Mouse (Mus musculus) regulatory T cell (primary cell): ENCODE data around the gene Ccdc62.

Experiments
- in situ Hi-C: fragments of 300-600 bp; cut with MboI, MseI; formaldehyde crosslinking; loops from one replicate; pipeline ENCODE4 v1.15.1; 2025; ENCODE audit warnings: high pct_unique_total_duplicates

Gene Ccdc62

DNA sequence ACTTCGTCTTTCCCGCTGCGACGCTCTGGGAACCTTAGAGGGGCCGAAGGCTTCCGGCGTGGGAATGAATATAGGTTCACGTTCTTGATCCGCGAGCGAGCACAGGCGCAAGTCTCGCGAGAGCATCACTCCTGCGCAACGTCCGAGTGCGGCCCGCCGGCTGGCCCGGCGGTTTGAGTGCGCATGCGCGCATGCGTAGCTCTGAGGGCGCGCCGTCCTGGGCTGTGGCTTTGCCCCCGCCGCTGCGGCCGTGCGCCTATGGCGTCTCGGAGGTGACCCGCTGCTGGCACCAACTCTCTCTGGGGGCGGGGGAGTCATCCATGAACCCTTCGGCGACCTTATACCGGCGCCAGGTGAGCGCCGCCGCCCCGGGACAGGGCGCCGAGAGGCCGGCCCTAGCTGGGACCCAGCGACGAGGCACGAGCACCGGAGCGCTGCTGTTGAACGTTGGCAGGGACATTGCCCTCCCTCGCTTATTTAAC, at the start of gene Ccdc62:
Gene Ccdc62, plus strand, starts transcription at position 172 of the 482 bp plus-strand sequence.
- in situ Hi-C loops: no loop called here

DNA sequence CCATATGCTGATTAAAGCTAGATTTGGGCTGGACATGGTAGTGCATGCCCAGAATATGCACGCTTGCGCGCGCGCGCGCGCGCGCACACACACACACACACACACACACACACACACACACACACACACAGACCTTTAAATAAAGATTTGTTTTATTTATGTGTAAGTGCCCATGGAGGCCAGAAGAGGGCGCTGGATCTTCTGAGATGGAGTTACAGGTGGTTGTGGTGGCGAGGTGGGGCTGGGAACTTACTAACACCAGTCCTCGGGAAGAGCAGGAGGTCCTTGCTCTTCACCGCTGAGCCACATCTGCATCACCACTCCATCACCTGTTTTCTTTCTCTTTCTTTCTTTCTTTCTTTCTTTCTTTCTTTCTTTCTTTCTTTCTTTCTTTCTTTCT, 49.7 kb upstream of the Ccdc62 start:
- in situ Hi-C loops: no loop called here

DNA sequence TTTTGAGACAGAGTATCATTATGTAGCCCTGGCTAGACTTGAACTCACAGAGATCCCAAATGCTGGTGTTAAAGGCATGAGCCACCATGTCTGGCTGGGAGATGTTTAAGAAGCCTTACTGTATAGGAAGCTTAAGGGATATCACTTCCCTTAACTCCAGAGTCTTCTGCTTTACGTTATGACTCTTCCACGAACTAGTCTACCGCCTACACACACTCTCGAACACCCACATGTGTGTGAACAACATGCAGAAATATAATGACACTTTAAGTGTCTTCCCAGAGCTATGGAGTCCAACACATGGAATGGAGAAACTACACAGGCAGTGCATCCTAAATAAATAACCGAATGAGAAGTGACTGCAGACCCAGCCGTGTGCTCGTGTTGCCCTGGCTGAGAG, 46.6 kb upstream of the Ccdc62 start:
- in situ Hi-C loops: no loop called here

DNA sequence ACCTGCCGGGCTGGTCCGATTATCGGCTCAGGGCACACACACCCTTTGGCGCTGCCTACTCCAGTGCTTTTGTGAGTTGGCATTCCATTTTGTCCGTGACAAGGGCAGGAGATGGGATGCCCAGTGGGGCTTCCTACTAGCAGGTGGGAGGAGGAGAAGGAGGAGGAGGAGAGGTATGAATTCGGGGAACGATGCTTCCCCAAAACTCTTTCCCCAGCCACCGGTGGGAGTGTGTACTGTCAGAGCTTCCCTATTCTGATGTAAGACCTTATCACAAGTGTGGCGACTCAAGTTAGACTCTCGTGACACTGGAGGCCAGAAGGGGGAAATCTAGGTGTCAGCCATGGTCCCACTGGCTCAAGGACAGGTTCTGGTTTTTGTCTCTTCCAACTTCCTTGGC, 46.1 kb upstream of the Ccdc62 start:
- in situ Hi-C loops: no loop called here

DNA sequence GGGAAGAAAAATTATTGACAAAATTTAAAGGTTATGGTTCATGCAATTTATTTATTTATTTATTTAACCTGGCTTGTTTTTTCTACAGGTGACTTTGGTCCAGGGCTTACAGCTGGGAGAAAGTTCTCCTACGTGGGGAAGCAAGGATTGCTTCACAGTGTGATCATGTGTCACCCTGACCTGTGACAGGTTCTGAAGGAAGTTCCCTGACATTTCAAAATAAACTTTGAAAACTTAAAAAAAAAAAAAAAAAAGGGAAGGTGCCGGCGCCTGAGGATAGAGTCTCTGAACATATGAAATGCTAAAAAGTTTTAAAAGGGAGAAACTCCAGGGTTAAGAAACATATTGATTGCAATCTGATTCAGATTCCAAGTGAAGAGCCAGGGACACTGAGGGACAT, 44.1 kb upstream of the Ccdc62 start:
- in situ Hi-C loops: no loop called here

DNA sequence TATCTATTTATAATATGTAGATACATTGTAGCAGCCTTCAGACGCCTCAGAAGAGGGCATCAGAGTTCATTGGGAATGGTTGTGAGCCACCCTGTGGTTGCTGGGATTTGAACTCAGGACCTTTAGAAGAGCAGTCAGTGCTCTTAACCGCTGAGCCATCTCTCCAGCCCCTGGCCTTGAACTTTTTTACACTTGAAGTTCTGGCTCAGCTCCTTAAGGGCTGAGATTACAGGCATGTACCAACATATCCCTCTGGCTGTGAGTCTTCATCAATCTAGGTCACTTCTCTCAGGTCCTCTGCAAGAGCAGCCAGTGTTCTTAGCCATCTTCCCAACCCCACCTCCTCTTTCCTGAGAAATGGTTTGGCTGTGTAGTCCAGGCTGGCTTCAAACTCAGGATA, 40.2 kb upstream of the Ccdc62 start:
- in situ Hi-C loops: no loop called here

DNA sequence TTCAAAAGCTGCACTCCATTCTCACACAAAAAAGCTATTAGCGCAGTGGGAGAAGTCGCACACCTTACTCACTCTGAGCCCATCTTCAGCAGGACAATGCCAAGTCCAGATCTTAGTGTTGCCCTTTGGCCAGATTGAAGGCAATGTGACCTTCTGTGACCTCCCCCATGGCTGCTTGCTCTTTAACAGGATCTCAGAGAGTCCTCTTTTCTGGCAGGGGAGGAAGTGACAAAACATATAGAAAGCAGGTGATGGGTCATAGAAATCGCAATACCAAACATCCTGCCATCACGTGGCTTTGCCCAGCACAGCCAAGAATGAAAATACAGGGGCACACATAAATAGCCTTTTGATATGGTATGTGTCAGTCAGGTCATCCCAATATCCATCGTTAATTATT, 39.5 kb upstream of the Ccdc62 start:
- in situ Hi-C loops: no loop called here

DNA sequence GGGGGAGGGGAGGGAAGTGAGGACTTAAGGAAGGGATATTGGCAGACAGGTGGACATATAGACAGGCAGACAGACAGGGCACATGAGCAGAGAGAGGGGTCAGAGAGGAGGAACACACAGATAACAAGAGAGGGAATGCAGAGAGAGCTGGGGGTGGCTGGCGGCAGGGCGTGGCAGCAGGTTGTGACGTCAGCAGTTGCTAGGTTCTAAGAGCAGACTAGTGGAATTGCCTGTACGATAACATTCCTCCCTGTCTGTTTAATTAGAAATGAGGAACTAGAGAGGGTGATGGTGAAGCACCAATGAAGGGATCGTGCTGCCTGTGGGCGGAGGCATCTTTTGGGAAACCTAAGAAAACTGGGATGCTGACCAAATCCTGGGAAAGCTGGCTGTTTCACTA, 38.8 kb upstream of the Ccdc62 start:
- in situ Hi-C loops: no loop called here

DNA sequence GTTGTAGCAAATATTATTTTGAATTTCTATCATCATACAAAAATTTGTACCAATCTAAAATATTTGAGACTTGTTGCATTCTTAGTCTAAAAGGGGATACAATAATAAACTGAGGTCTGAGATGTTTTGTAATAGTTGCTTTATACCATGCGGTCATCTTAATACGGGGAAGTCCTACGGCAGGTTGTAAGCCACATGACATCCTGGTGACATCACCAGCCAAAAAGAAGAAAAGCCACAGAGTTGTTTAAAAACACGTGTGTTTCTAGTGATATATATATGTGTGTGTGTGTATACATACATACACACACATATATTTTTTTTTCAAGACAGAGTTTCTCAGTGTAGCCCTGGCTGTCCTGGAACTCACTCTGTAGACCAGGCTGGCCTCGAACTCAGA, 37.0 kb upstream of the Ccdc62 start:
- in situ Hi-C loops: no loop called here

DNA sequence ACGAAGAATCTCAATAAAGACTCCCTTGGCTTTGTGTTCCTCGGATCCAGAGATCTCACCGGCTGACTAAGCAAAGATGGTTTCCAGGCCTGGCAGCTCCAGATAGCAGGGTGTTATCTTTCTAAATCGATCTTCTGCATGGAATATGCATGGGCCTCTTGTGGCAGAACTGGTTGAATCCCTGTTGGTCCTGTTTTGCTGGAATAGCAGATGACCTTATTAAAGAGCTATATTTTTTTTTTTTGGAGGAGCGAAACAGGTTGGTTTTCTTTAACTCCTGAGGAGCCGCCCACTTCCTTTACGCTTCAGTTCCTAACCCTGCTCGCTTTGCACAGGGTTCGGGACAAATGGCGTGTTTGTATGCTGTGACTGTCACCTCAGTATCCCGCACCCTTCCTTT, 34.1 kb upstream of the Ccdc62 start:
- in situ Hi-C loops: no loop called here

DNA sequence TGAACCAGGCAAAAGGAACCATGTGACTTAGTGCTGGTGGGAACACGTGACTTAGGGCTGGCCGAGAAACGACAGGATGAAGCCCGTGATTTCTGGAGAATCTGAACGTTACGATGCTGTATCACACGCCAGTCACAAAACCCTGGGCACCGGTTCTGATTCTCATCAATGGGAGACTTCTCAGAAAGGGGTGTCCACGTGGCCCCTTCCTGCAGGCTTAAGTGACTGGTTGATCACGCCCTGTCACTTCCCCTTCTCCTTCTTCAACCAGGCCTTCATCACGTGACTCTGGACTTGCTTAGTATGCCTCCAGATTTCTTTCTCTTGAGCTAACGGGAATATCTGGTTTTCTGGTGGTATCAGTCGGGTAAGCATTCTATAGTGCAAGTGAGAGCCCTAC, 33.1 kb upstream of the Ccdc62 start:
- in situ Hi-C loops: no loop called here

DNA sequence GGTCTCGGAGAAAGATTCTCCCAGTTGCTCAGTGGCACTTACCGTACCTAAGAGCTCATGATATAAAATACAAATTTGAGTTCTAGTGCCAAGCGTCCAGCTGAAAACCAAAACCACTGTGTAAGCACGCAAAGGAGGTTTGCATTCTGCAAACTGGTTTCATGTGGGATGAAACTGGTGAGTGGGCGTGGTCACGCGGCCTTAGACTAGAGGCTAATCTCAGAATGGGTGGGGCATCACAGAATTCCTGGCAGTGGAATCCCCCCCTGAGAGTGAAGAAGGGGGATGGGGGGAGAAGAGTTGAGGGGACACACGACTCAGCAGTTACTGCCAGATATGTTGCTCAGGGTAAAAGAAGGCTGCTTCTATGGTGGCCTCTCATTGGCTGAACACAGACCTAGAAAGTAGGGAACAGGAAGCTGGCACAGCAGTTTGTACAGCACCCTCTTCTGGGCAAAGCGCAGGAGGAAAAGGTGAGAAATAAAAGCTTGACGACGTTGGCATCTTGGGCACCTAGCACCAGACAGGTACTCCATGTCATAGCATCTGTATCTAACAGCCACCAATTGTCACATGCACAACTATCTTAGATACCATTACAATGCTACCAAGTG, 26.3 kb upstream of the Ccdc62 start:
- in situ Hi-C loops: loop anchor here (5.0 kb wide), 1 partner anchor 67 kb away; no protein-coding TSS in a partner anchor

DNA sequence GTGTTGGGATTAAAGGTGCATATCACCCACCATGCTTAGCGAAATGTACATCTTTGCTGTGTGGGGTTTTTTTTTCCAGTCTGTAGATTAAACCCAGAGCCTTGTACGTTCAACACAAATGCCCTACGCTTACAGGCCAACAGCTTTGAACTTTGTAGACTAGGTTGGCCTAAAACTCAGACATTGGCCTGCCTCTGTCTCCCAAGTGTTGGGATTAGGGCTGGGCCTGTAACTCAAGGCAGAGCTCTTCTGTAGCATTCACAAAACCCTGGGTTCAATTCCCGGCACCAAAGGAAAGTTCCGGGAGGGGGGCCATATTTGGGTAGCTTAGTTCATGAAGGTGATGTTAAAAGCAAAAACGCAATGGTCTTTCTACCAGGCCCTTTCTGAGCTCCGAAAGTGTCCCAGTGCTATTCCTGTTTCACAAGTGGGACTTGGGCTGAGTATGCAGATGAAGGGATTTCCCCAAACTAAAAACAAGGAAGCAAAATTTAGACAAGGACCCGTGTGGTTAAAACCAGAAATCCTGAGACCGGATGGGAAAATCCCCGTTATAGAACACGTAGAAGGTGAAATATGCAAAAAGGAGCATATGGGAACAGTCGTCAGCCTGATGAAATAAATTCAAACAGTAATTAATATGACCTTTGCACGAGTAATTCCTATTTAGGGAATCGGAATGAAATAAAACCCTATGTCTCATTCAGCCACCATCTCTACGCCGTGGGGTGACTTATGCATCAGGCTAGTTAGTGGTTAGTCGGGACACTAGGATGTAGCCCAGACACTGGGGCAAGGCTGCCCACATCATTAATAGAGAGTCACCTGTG, 24.1 kb upstream of the Ccdc62 start:
- in situ Hi-C loops: no loop called here

DNA sequence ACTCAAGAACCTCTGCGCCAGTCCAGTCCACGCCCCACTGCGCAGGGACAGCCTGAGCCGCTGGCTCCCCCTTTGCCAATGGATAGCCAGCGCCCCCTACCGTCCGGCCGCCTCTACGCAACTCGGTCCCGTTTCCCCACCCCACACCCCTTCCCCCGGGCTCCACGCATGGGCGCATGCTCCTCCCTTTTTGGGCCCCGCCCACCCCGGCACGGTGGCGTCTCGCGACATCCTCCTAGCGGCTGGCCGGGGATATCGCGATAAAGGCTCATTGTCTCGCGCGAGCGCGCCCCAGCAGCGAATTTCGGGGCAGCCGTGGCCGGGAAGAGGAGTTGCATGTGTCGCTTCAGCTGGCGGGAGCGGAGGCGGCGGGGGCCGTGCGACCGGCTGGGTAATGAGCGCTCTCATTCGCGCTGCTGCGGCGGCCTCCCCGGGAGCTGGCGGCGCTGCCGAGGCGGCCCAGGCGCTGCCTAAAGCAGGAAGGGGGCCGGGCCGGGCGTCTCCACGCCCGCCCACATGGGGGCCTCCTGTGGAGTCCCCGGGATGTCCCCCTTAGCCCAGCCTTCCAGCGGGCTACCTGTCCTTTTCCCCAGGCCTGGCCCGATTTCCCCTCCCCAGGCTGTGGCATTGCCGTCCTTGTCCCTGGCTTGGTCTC, 23.4 kb upstream of the Ccdc62 start, which contains the start of gene Denr:
Gene Denr, plus strand, starts transcription at position 200 of the 655 bp plus-strand sequence.
- in situ Hi-C loops: no loop called here

DNA sequence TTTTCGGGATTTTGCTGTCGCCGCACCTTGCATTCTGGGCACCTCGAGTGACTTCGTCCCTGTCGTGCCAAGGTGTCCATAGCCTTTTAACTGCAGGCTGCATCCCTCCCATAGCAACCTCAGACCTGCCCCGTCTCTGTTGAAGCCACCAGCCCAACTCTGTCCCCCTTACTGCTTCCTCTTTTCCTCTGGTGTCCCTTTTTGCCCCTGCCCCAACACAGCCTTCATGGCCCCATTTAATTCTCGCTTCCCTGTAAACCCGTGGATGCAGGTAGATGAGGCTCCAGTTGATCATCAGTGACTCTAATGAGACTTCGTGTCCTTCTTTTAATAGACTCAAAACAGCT, 22.9 kb upstream of the Ccdc62 start:
- in situ Hi-C loops: no loop called here

DNA sequence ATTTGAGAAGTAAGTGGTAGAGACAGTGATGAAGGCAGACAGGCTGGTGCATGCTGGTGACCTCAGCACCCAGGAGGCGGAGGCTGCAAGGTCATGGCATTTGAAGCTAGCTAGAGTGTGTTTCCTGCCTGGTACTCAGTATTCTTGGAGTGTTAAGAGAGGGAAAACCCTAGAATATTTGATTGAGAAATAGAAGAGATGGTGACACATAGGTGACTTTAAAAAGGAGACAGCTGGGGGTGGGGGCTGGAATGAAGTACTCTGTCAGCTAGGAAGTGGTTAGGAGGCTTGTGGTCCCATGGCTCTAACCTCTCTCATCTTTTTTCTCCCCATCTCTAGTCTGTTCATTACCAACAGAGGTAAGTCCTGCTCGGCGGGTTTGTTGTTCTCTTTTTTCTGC, 15.6 kb upstream of the Ccdc62 start:
- in situ Hi-C loops: no loop called here

DNA sequence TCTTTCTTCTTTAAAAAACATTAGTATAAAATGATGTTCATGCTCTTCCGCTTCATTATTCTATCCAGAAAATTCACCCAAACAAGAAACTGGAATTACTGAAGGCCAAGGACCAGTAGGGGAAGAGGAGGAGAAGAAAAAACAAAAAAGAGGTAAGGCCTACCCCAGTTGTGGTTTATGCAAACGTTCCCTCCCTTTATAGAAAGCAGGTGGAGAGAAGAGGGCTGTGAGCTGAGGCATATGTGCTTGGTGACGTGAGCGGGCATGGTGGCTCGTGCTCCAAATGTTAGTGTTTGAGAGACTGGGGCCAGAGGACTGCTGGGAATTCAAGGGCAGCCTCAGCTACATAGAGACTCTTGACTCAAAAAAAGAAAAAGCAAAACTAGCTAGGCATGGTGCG, 8.4 kb upstream of the Ccdc62 start:
- in situ Hi-C loops: no loop called here

DNA sequence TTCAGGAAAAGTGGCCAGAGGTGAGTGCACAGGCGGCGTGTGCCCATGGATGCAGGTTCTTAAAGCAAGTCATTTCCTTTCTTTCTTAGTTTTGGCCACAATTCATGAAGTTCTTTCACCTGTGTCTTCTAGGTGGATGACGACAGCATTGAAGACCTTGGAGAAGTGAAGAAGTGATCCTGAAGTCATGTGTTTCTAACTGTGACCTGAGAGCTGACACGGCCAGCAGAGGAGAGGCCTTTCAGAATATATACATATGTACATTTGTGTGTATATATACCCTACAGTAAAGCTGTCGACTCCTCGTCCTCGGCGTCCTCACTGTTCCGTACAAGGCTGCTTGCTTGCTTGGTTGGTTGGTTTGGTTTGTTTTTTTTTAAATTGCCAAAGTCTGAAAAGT, 3.4 kb upstream of the Ccdc62 start, which contains the start of gene Gm43518:
Gene Gm43518, plus strand, starts transcription at position 301 of the 400 bp plus-strand sequence.
- in situ Hi-C loops: no loop called here

DNA sequence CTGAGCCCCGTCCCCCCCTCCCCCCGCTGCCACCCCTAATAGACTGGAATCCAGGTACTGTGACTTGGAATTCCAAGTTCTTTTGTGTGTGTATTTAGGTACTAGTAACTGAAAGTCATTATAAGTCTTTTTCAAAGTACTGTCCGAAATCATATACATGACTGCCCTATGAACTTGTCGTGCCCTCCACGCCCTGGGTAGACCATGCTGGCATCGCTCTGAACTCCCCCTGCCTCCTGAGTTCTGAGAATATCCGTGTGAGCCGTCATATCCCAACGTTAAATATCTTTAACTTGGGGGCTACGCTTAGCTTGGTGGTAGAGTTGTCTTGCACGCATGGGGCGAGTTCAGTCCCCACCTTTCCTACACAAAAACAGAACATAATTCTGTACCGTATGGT, 652 bp downstream of the Ccdc62 start:
- in situ Hi-C loops: no loop called here

DNA sequence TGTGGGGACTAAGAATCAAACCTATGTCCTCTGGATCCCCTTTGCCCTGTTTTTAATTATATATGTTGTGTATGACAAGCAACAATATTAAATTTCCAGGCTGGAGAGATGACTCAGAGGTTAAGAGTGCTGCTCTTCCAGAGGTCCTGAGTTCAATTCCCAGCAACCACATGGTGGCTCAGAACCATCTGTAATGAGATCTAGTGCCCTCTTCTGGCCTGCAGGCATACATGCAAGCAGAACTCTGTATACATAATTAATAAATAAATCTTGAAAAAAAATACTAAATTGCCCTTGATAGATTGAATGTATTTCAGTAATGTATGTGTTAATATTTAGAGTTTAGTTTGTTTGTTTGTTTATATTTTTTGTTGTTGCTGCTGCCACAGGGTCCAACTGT, 2.4 kb downstream of the Ccdc62 start:
- in situ Hi-C loops: no loop called here

DNA sequence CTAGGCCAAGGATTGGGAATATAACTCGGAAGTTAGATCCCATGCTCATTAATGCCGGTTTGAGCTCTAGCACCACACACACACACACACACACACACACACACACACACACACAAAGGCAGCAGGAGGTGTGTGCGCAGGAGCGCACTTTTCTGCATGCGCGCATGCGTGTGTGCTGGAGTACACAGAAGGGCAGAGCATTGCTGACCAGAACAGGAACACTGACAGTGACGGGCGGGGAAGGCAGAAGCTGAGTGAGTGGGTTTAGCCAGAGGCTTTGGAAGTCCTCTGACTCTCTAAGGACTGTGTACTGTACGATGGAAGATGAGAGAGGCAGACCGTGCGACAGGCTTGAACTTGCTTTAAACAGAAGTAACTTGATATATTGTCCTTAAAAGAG, 3.1 kb downstream of the Ccdc62 start:
- in situ Hi-C loops: no loop called here

DNA sequence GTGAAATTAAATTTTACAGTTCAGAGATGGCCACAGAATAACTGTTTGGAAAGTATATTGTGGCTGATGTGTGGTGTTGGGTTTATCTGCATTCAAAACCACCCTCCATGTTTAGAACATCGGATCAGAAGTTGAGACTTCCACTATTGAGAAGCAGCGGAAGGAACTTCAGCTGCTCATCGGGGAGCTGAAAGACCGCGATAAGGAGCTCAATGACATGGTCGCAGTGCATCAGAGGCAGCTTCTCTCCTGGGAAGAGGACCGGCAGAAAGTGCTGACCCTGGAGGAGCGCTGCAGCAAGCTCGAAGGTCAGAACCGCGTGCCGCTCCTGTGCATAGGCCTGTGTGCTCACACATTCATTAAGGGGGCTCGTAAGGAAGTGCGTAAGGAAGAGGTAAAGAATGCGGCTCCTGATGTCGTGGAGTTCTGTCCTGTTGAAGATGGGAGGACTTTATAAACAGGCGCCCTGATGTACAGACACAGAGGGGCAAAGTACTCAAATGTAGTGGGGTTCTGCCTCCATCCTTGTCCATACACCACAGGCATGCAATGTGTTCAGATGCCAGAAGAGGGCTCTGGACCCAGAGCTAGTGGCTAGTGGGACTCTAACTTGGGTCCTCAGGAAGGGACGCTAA, 3.6 kb downstream of the Ccdc62 start:
- in situ Hi-C loops: no loop called here
